In the genomic region with DNA sequence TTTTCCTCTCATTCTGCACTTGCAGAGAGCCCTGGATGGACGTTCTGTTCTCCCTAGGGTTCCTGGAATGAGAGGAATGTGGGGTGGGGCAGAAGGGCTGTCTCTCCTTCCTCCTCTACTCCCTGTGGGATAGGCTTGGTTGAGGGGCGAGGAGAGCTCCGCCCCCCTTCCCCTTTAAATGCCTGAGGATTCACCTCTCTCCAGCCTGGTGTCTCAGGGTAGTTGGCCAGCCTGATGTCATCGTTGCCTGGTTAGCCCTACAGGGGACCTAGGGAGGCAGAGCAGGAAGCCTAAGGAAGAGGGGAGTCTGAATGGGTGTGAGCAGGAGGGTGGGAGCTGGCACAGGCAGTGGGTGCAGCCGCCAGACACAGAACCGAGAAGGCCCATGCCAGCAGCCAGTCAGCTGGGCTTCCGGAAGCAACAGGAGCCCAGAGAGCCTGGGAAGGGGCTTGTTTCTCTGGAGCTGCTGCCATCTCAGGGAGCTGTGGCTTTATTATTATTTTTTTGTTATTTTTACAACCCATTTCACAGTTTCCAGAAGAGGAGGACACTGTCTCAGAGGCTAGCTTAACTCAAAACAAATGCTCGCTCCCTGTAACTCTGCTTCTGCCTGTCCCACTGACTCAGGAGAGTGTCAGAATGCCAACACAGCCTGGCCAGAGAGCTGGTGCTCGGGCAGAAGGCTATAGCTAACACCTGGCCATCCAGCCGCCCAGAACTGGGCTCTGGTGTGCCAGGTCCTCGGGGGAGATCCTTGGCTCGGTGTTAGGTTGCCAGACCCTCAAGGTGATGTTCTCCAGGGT, we compare ENCODE assay signal across 7 mouse cellular contexts. TPM values are rescaled to one million over a fixed set of nuclear protein-coding genes. Genes with fewer than 3 reads are reported as not detected.
DNase-seq lines count a peak whose midpoint lies in the region; ATAC-seq and TF ChIP-seq lines count a peak whose summit lies in the region.

No protein-coding gene starts in this region.

- H3K4me1 ChIP-seq in heart, embryonic 12.5 days (replicated peaks) = peaks cover 88% of the 10 kb centered on the region

- DNase-seq in Muller cell, postnatal 12 days (ENCODE audit: inconsistent ontology term) = peak; percentile 95
- peak; percentile 72 for DNase-seq in kidney, postnatal 14 days
- no peak for DNase-seq in thymus, postnatal 25 days
- DNase-seq in testis, postnatal 10 days (ENCODE audit: low spot score) = no peak

- peaks cover 77% of the 10 kb centered on the region for H3K79me2 ChIP-seq in C2C12 (ENCODE audit: control insufficient read depth, insufficient read depth)

- TF ChIP-seq CTCF in C2C12 (IDR thresholded peaks at IDR 0.05; ENCODE audit: control insufficient read depth, insufficient read depth, insufficient read length) = no peak

- no peaks in the 10 kb centered on the region for H3K9me3 ChIP-seq in heart, embryonic 12.5 days (replicated peaks)

- no peak overlapping the region for H3K4me3 ChIP-seq in C2C12 (ENCODE audit: insufficient read depth, poor library complexity, severe bottlenecking)
- no peak overlapping the region for H3K4me3 ChIP-seq in heart, embryonic 12.5 days

- peak overlapping the region; percentile 46 for H3K9ac ChIP-seq in heart, embryonic 12.5 days

- no peak for ATAC-seq in heart, embryonic 12.5 days (ENCODE audit: insufficient number of reproducible peaks, low FRiP score)
- ATAC-seq in megakaryocyte progenitor cell, adult 5-6 weeks (replicated peaks; ENCODE audit: poor library complexity) = no peak

- WGBS in heart, embryonic 12.5 days = 44% methylated on average over 12 of the region's 12 CpGs

- H3K27ac ChIP-seq in heart, embryonic 12.5 days (ENCODE audit: poor library complexity, severe bottlenecking) = peak overlapping the region; percentile 58; the same call in 1 of the 2 replicates

- H3K79me3 ChIP-seq in C2C12 (ENCODE audit: low read depth) = peaks cover 35% of the 10 kb centered on the region

- H3K4me2 ChIP-seq in heart, embryonic 12.5 days = peak overlapping the region; percentile 43

- peak overlapping the region; percentile 60 for H3ac ChIP-seq in C2C12 (ENCODE audit: control insufficient read depth, insufficient read length, low read depth)

- H3K27me3 ChIP-seq in C2C12 (ENCODE audit: control insufficient read depth, insufficient read depth, insufficient read length) = no peaks in the 10 kb centered on the region
- no peaks in the 10 kb centered on the region for H3K27me3 ChIP-seq in heart, embryonic 12.5 days (replicated peaks)

- H3K36me3 ChIP-seq in C2C12 (ENCODE audit: control insufficient read depth, insufficient read depth) = no peaks in the 10 kb centered on the region
- H3K36me3 ChIP-seq in heart, embryonic 12.5 days = no peaks in the 10 kb centered on the region

TF ChIP-seq in C2C12, 6 proteins besides CTCF, POLR2A, EP300 and RAD21:
- TF ChIP-seq MYOG (IDR thresholded peaks at IDR 0.05; ENCODE audit: control insufficient read depth, extremely low read depth, insufficient read length) (no peak), MAX (IDR thresholded peaks at IDR 0.05) (peak; percentile 59)

RNA-seq across cellular contexts. Expression of gene Bahcc1, which starts 20.3 kb away (rescaled TPM):
- polyA plus RNA-seq in C2C12 (2012; fragmentation: generic; extraction: Trizol) = 10.8 TPM
- polyA plus RNA-seq in heart, embryonic 12.5 days (2016; fragmentation: Nextera tagmentation; extraction: Ambion mirVana) = 6.5 and 7.6 TPM in 2 replicates
- total RNA-seq in megakaryocyte progenitor cell, adult 5-6 weeks (2015) = 12.1 and 17.2 TPM in 2 replicates
- total RNA-seq in megakaryocyte progenitor cell, adult 5-6 weeks (2017) = 3.9 and 5.4 TPM in 2 replicates

Comparison
In these comparisons a context has a peak if more than half of its experiments do, and no peak if none do; other contexts are left out.
1. DNase-seq: peak in Muller cell, postnatal 12 days (single experiment) and kidney, postnatal 14 days (single experiment); none in thymus, postnatal 25 days (single experiment) and testis, postnatal 10 days (single experiment).